Mouse (Mus musculus): Measurements from ENCODE around the gene Mier2. TPM values are rescaled to one million over a fixed set of nuclear protein-coding genes. Genes with fewer than 3 reads are reported as not detected.

Mier2 gene
- polyA plus RNA-seq, 1 experiment from 2014 or later: 56.2 TPM

DNA sequence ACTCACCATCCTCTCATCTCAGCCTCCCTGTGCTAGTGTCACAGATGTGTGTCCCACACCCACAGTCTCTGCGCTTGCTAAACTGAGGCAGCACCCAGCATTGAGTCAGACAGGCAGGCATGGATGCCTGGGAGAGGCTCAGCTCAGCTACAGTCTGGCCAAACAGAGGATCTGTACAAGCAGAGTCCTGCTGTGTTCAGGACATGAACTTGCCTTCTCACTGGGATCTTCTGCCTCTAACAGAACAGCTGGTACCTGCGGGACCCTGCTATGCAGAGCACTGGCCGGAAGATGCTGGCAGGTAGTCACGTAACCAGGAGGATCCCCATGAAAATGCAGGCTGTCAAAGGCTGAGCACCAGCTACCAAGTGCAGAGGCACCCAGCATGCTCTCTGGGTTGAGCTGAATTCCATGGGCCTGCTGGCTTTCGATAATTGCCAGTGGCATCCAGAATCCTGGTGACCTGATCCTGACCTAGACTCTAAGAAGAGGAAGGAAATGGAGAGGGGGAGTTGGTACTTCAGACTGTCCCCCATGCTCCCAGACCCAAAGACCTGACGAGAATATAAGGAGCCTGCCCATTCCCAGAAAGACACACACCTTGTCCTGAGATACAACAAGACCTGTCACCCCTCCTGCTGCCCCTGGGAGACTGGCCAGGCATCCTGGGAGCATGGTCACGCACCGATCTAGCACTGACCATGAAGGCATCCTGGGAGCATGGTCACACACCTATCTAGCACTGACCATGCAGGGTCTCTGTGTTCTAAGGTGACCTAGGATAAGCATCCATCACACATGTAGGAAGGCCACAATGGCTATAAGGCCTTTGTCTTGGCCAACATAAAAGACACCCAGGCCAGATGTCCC is 29.3 kb downstream of the Mier2 start:
- Histone ChIP-seq H3K27ac (ENCODE audit: low read length) (no peak overlapping the region), H3K9ac (ENCODE audit: low read depth, low read length) (no peak overlapping the region), H3K36me3 (ENCODE audit: control insufficient read depth, insufficient read depth, low read length) (no peaks in the 10 kb centered on the region; the same call in 1 of the 2 replicates), H3K4me3 (ENCODE audit: low read depth, low read length) (no peak overlapping the region), H3K27me3 (ENCODE audit: control insufficient read depth, insufficient read depth, low read depth, low read length) (no peaks in the 10 kb centered on the region), H3K4me1 (ENCODE audit: control insufficient read depth, insufficient read depth, low read length) (no peaks in the 10 kb centered on the region), H3K4me2 (ENCODE audit: low read length) (no peak overlapping the region), H3K9me3 (replicated peaks; ENCODE audit: control insufficient read depth, low read length, poor library complexity, severe bottlenecking) (no peaks in the 10 kb centered on the region)
- 93% methylated on average over 8 of the region's 8 CpGs for WGBS
- no peak for ATAC-seq

DNA sequence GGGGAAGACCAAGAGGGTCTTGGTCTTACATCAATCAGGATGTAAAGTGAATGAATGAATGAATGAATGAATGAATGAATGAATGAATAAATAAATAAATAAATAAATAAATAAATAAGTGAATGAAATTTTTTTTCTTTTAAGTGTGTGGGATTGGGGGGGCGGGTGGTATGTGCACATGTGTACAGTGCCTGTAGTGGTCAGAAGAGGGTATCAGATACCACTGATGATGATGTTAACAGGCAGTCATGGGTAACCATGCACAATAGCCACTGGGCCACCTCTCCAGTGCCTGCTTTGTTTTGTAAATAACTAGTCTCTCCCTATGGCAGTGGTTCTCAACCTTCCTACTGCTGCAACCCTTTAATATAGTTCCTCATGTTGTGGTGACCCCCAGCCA is 30.6 kb downstream of the Mier2 start:
- Histone ChIP-seq H3K4me2 (ENCODE audit: low read length) (no peak overlapping the region), H3K27me3 (ENCODE audit: control insufficient read depth, insufficient read depth, low read depth, low read length) (no peaks in the 10 kb centered on the region), H3K27ac (ENCODE audit: low read length) (no peak overlapping the region), H3K9me3 (replicated peaks; ENCODE audit: control insufficient read depth, low read length, poor library complexity, severe bottlenecking) (no peaks in the 10 kb centered on the region), H3K9ac (ENCODE audit: low read depth, low read length) (no peak overlapping the region), H3K36me3 (ENCODE audit: control insufficient read depth, insufficient read depth, low read length) (no peaks in the 10 kb centered on the region; the same call in 1 of the 2 replicates), H3K4me1 (ENCODE audit: control insufficient read depth, insufficient read depth, low read length) (no peaks in the 10 kb centered on the region), H3K4me3 (ENCODE audit: low read depth, low read length) (no peak overlapping the region)
- ATAC-seq: no peak
- WGBS: 100% methylated on average over 1 of the region's 1 CpGs

DNA sequence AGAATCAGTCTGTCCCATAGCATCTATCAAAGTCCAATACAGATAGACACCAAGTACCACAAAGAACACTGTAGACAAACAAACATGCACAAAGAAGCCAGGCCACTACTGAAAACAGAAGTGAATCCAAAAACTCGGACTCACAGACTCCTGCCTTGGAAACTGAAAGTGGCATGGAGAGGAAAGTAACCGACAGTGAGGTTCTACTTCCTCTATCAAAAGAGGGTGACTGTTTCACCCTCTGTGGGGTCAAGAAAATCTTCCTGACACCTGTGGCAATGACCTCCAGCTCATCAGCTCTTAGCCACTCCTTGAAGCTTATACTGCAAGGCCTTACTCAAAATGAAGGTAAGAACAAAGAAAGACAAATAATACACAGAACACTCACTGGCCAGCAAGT is 48.3 kb downstream of the Mier2 start:
- H3K4me2 ChIP-seq (ENCODE audit: low read length): no peak overlapping the region
- ATAC-seq: no peak

DNA sequence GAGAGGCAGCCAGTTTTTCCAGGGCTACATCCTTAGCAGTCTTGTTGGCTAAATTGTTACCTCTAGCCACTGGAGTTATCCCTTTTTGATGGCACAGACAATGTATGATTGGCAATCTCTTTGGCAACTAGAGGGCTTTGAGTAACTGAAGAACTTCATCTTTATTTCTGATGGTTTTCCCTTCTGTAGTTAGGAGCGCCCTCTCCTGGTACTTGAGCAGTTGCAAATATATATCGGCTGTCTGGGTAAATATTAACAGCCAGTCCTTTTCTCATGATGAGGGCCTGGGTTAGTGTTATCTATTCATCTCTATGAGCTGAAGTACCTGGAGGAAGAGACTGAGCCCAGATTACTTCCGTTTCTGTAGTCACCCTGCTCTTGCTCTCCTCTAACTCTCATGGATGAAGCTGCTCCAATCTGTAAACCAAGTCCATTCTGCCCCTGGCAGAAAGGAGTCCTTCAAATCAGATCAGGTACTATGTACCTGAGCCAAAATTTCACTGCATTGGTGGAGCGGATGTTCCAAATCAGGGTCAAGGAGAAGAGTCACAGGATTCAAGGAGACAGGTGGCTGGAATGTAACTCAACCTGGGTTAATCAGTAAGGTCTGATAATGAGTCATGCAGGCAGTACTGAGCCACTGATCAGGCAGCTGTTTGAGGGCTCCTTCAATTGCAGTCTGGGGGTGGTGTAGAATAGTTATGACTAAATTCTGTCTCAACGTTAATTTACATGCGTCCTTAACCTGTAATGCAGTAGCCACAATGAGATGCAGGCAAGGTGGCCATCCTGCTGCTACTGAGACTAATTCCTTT is 52.0 kb downstream of the Mier2 start:
- Histone ChIP-seq H3K9ac (ENCODE audit: low read depth, low read length) (no peak overlapping the region), H3K4me3 (ENCODE audit: low read depth, low read length) (no peak overlapping the region), H3K27me3 (ENCODE audit: control insufficient read depth, insufficient read depth, low read depth, low read length) (no peaks in the 10 kb centered on the region), H3K27ac (ENCODE audit: low read length) (no peak overlapping the region), H3K36me3 (ENCODE audit: control insufficient read depth, insufficient read depth, low read length) (no peaks in the 10 kb centered on the region), H3K9me3 (replicated peaks; ENCODE audit: control insufficient read depth, low read length, poor library complexity, severe bottlenecking) (peaks cover 3% of the 10 kb centered on the region; the same call in 1 of the 2 replicates), H3K4me1 (ENCODE audit: control insufficient read depth, insufficient read depth, low read length) (no peaks in the 10 kb centered on the region), H3K4me2 (ENCODE audit: low read length) (no peak overlapping the region)
- 62% methylated on average over 6 of the region's 6 CpGs for WGBS
- no peak for ATAC-seq

More for the DNA sequence above, 48.3 kb downstream of the Mier2 start:
- Histone ChIP-seq H3K36me3 (ENCODE audit: control insufficient read depth, insufficient read depth, low read length) (no peaks in the 10 kb centered on the region), H3K27me3 (ENCODE audit: control insufficient read depth, insufficient read depth, low read depth, low read length) (no peaks in the 10 kb centered on the region), H3K27ac (ENCODE audit: low read length) (no peak overlapping the region), H3K4me3 (ENCODE audit: low read depth, low read length) (no peak overlapping the region), H3K4me1 (ENCODE audit: control insufficient read depth, insufficient read depth, low read length) (no peaks in the 10 kb centered on the region), H3K9me3 (replicated peaks; ENCODE audit: control insufficient read depth, low read length, poor library complexity, severe bottlenecking) (no peaks in the 10 kb centered on the region), H3K9ac (ENCODE audit: low read depth, low read length) (no peak overlapping the region)
- WGBS: 88% methylated on average over 2 of the region's 2 CpGs

DNA sequence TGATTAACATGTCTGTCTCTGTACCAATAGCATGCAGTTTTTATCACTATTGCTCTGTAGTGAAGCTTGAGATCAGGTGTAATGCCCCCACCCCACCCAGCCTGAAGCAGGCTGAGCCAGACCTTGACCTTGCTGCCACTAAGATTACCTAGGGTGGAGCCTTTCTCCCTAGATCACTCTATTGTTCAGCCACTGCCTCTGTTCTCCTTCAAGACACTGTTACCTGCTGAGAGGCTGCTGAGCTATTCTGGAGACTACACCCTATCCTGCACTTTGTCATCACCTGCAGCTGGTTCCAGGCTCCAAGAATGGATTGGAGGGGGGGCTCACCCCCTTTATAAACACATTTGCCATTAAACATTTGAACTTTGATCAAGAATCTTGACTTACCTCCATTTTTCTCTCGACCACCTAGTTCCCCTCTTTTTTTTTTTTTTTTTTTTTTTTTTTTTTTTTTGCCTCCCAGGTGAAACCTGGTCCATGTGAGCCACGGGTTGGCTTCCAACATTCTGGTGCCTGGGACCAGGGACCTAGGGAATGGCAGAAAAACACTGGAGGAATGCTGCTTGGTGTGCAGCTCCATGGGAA is 58.2 kb downstream of the Mier2 start:
- Histone ChIP-seq H3K36me3 (ENCODE audit: control insufficient read depth, insufficient read depth, low read length) (no peaks in the 10 kb centered on the region), H3K27me3 (ENCODE audit: control insufficient read depth, insufficient read depth, low read depth, low read length) (no peaks in the 10 kb centered on the region), H3K27ac (ENCODE audit: low read length) (no peak overlapping the region), H3K9ac (ENCODE audit: low read depth, low read length) (no peak overlapping the region), H3K4me3 (ENCODE audit: low read depth, low read length) (no peak overlapping the region), H3K4me2 (ENCODE audit: low read length) (no peak overlapping the region), H3K9me3 (replicated peaks; ENCODE audit: control insufficient read depth, low read length, poor library complexity, severe bottlenecking) (peaks cover 3% of the 10 kb centered on the region; the same call in 1 of the 2 replicates), H3K4me1 (ENCODE audit: control insufficient read depth, insufficient read depth, low read length) (no peaks in the 10 kb centered on the region)
- ATAC-seq: no peak
- 56% methylated on average over 2 of the region's 2 CpGs for WGBS

DNA sequence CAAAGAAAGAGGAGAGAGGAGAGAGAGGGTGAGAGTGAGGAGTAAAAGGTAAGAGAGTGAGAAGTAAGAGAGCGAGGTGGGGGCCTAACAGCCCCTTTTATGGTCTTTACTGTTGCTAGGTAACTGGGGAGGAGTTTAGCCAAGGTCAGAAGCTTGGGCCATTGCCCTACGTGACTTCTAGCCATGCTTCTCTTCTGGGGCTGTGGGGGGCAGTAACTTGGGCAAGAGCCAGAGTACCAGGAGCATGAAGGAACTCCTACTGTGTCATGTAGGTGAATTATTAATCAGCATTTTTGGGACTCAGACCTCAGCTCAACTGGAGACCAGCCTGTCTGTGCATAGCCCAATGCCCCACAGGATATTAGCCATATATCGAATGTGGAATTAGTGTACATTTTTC is 59.1 kb downstream of the Mier2 start:
- no peaks in the 10 kb centered on the region for H3K36me3 ChIP-seq (ENCODE audit: control insufficient read depth, insufficient read depth, low read length)
- no peak for ATAC-seq
- 56% methylated on average over 3 of the region's 3 CpGs for WGBS
- H3K4me1 ChIP-seq (ENCODE audit: control insufficient read depth, insufficient read depth, low read length): no peaks in the 10 kb centered on the region
- H3K4me2 ChIP-seq (ENCODE audit: low read length): no peak overlapping the region
- H3K27ac ChIP-seq (ENCODE audit: low read length): no peak overlapping the region
- peaks cover 3% of the 10 kb centered on the region; the same call in 1 of the 2 replicates for H3K9me3 ChIP-seq (replicated peaks; ENCODE audit: control insufficient read depth, low read length, poor library complexity, severe bottlenecking)
- H3K4me3 ChIP-seq (ENCODE audit: low read depth, low read length): no peak overlapping the region
- no peaks in the 10 kb centered on the region for H3K27me3 ChIP-seq (ENCODE audit: control insufficient read depth, insufficient read depth, low read depth, low read length)
- no peak overlapping the region for H3K9ac ChIP-seq (ENCODE audit: low read depth, low read length)

Small RNAs within 50 kb of the gene (microRNA-seq; reads per million reads assigned to microRNA genes)
- gene Mir6909: not detected

Other genes starting within 250 kb of the Mier2 start
- not detected in 2 replicates for gene Vmn2r82, start 198.7 kb downstream of the Mier2 start, polyA plus RNA-seq (2015; fragmentation: Nextera tagmentation; extraction: Ambion mirVana)
- 0.10 TPM in 1 of 2 replicates, not detected in the other for gene Vmn2r83, start 86.5 kb downstream of the Mier2 start, polyA plus RNA-seq (2015; fragmentation: Nextera tagmentation; extraction: Ambion mirVana)
- 19.2 and 22.4 TPM in 2 replicates for gene Plpp2, start 21.4 kb downstream of the Mier2 start, polyA plus RNA-seq (2015; fragmentation: Nextera tagmentation; extraction: Ambion mirVana)
- gene Theg, start 32.1 kb upstream of the Mier2 start, polyA plus RNA-seq (2015; fragmentation: Nextera tagmentation; extraction: Ambion mirVana): not detected in 2 replicates
- 0.66 and 0.95 TPM in 2 replicates for gene C2cd4c, start 58.8 kb upstream of the Mier2 start, polyA plus RNA-seq (2015; fragmentation: Nextera tagmentation; extraction: Ambion mirVana)
- gene Shc2, start 82.7 kb upstream of the Mier2 start, polyA plus RNA-seq (2015; fragmentation: Nextera tagmentation; extraction: Ambion mirVana): 23.4 and 25.3 TPM in 2 replicates
- 0.78 and 1.0 TPM in 2 replicates for gene Odf3l2, start 90.5 kb upstream of the Mier2 start, polyA plus RNA-seq (2015; fragmentation: Nextera tagmentation; extraction: Ambion mirVana)
- 0.69 and 0.94 TPM in 2 replicates for gene Madcam1, start 109.4 kb upstream of the Mier2 start, polyA plus RNA-seq (2015; fragmentation: Nextera tagmentation; extraction: Ambion mirVana)
- gene Tpgs1, start 114.2 kb upstream of the Mier2 start, polyA plus RNA-seq (2015; fragmentation: Nextera tagmentation; extraction: Ambion mirVana): 96.1 and 107 TPM in 2 replicates
- gene Cdc34, start 127.0 kb upstream of the Mier2 start, polyA plus RNA-seq (2015; fragmentation: Nextera tagmentation; extraction: Ambion mirVana): 73.1 and 81.9 TPM in 2 replicates
- gene Gzmm, start 133.8 kb upstream of the Mier2 start, polyA plus RNA-seq (2015; fragmentation: Nextera tagmentation; extraction: Ambion mirVana): 1.6 and 1.8 TPM in 2 replicates
- 844 and 915 TPM in 2 replicates for gene Bsg, start 149.3 kb upstream of the Mier2 start, polyA plus RNA-seq (2015; fragmentation: Nextera tagmentation; extraction: Ambion mirVana)
- 0.87 and 0.89 TPM in 2 replicates for gene Hcn2, start 161.4 kb upstream of the Mier2 start, polyA plus RNA-seq (2015; fragmentation: Nextera tagmentation; extraction: Ambion mirVana)
- gene Polrmt, start 191.4 kb upstream of the Mier2 start, polyA plus RNA-seq (2015; fragmentation: Nextera tagmentation; extraction: Ambion mirVana): 45.3 and 45.9 TPM in 2 replicates
- gene Fgf22, start 199.9 kb upstream of the Mier2 start, polyA plus RNA-seq (2015; fragmentation: Nextera tagmentation; extraction: Ambion mirVana): 1.8 TPM in 2 replicates
- 90.2 and 92.3 TPM in 2 replicates for gene Rnf126, start 211.8 kb upstream of the Mier2 start, polyA plus RNA-seq (2015; fragmentation: Nextera tagmentation; extraction: Ambion mirVana)
- gene Fstl3, start 222.1 kb upstream of the Mier2 start, polyA plus RNA-seq (2015; fragmentation: Nextera tagmentation; extraction: Ambion mirVana): 2.2 and 3.5 TPM in 2 replicates
- 0.19 TPM in 2 replicates for gene Prss57, start 235.8 kb upstream of the Mier2 start, polyA plus RNA-seq (2015; fragmentation: Nextera tagmentation; extraction: Ambion mirVana)
- 318 and 333 TPM in 2 replicates for gene Palm, start 238.4 kb upstream of the Mier2 start, polyA plus RNA-seq (2015; fragmentation: Nextera tagmentation; extraction: Ambion mirVana)